ENCODE assay signal across 8 mouse cellular contexts in genomic region chr3:37640810-37641209, GRCm38 (mm10). TPM values are rescaled to one million over a fixed set of nuclear protein-coding genes. Genes with fewer than 3 reads are reported as not detected.
DNase-seq lines count a peak whose midpoint lies in the region; ATAC-seq lines count a peak whose summit lies in the region.

No protein-coding gene starts in this region.

- H3K4me2 ChIP-seq in forebrain, embryonic 14.5 days (ENCODE audit: low read length), result peak overlapping the region; percentile 85

- H3K4me3 ChIP-seq in forebrain, embryonic 14.5 days (ENCODE audit: low read depth, low read length), result peak overlapping the region; percentile 78

- H3K9me3 ChIP-seq in forebrain, embryonic 14.5 days (replicated peaks; ENCODE audit: control insufficient read depth, low read length), result no peaks in the 10 kb centered on the region

- peak overlapping the region; percentile 81 for H3K9ac ChIP-seq in forebrain, embryonic 14.5 days (ENCODE audit: low read length)

- DNase-seq in brain, embryonic 18.5 days (ENCODE audit: low read depth, low spot score), result peak; percentile 16
- peak; percentile 78 for DNase-seq in forebrain, embryonic 14.5 days (ENCODE audit: low spot score)
- DNase-seq in heart, postnatal 14 days, result peak; percentile 83 to 84
- peak; percentile 82 to 89 for DNase-seq in kidney, postnatal 4 days
- DNase-seq in lung, adult 18-20 months, result peak; percentile 79 to 83
- DNase-seq in thymus, adult 18-20 months, result peak; percentile 43 to 52

- under 1% methylated on average over 33 of the region's 47 CpGs for WGBS in forebrain, embryonic 14.5 days

- intact Hi-C loops in heart, postnatal 14 days (cut with DNase I), result loop anchor here (2.0 to 5.0 kb wide), 7 partner anchors 86 to 581 kb away; no protein-coding TSS in a partner anchor

- H3K27ac ChIP-seq in forebrain, embryonic 14.5 days (ENCODE audit: low read depth, low read length), result peak overlapping the region; percentile 84

- peaks cover 16% of the 10 kb centered on the region; the same call in 1 of the 2 replicates for H3K36me3 ChIP-seq in forebrain, embryonic 14.5 days (ENCODE audit: control insufficient read depth, insufficient read depth, low read length)

- ATAC-seq in CD4-positive, CD25-positive, alpha-beta regulatory T cell, adult 4 months, result peak; percentile 40
- peak; percentile 73 for ATAC-seq in forebrain, embryonic 14.5 days
- ATAC-seq in neutrophil, adult 5-6 weeks (ENCODE audit: extremely low read depth, insufficient number of reproducible peaks, low FRiP score, poor library complexity, severe bottlenecking), result peak; percentile 45; the same call in 1 of the 2 replicates

- 0 out of 2 replicates have a peak, but pooled peaks cover 4% of the 10 kb centered on the region for H3K27me3 ChIP-seq in forebrain, embryonic 14.5 days (replicated peaks; ENCODE audit: control insufficient read depth, insufficient read depth, low read length)

- peaks cover 2% of the 10 kb centered on the region; the same call in 1 of the 2 replicates for H3K4me1 ChIP-seq in forebrain, embryonic 14.5 days (ENCODE audit: control insufficient read depth, insufficient read depth, low read length)

RNA-seq across cellular contexts. Expression of gene Spry1, which starts 1.1 kb away (rescaled TPM):
- 10 to 100 TPM in 1 of 2 experiments, 1 to 10 TPM in 1; 9.2 to 11.5 TPM for polyA plus RNA-seq in CD4-positive, CD25-positive, alpha-beta regulatory T cell, adult 4 months (2017; shearing (Covaris generic))
- 6.0 and 7.3 TPM in 2 replicates for polyA plus RNA-seq in forebrain, embryonic 14.5 days (2014; fragmentation: Nextera tagmentation; extraction: Ambion mirVana)
- total RNA-seq in heart, postnatal 14 days (2021), result 10 to 100 TPM; 35.3 to 43.1 TPM
- 0.58 and 0.74 TPM in 2 replicates for total RNA-seq in neutrophil, adult 5-6 weeks (2017)

Comparison
In these comparisons a context has a peak if more than half of its experiments do, and no peak if none do; other contexts are left out.
1. Peak in every context shown above with its lines: DNase-seq, ATAC-seq, H3K4me3 ChIP-seq and H3K27ac ChIP-seq.
2. DNase-seq: peak in every context shown above with its lines; median percentile 86 in kidney, postnatal 4 days; 84 in heart, postnatal 14 days; 81 in lung, adult 18-20 months; 78 in forebrain, embryonic 14.5 days; 48 in thymus, adult 18-20 months; 16 in brain, embryonic 18.5 days.
3. RNA of gene Spry1, which starts 1.1 kb away (total RNA-seq): 35.3 to 43.1 TPM in heart, postnatal 14 days; 0.58 to 0.74 TPM in neutrophil, adult 5-6 weeks; every median in the first group is over 10 times any median in the second.